Mouse (Mus musculus) midbrain, postnatal 0 days (tissue): ENCODE measurements at regions not wholly inside any gene's neighbourhood (a gene's known extent, or its start where the extent isn't known, plus 50 kb on each side); places are given as distances from the start of the nearest gene placed in this dataset.

Experiments used
- ATAC-seq: fragments of 200-750 bp; cut with Nextera tagmentation; 2 replicates; pipeline ENCODE4 v1.8.0; 2017; ENCODE audit warnings: moderate number of reproducible peaks, mild to moderate bottlenecking, moderate TSS enrichment, moderate library complexity; ENCODE audit not compliant: low FRiP score
- DNase-seq: peaks from one replicate; pipeline ENCODE4 v3.0.0-alpha.2; 2015; ENCODE audit warnings: low spot score
- H3K27ac ChIP-seq: fragments of 300-500 bp; sonication (generic); 2 replicates; pipeline ENCODE4 v1.5.1; 2014; ENCODE audit warnings: low read depth, mild to moderate bottlenecking, low read length, mixed read lengths
- H3K27me3 ChIP-seq: fragments of 300-500 bp; sonication (generic); 2 replicates; pipeline ENCODE4 v1.6.1; 2014; ENCODE audit warnings: low read length, control low read depth, mixed read lengths; ENCODE audit not compliant: insufficient read depth
- H3K36me3 ChIP-seq: fragments of 300-500 bp; sonication (generic); 2 replicates; pipeline ENCODE4 v1.6.1; 2014; ENCODE audit warnings: low read length, control low read depth, mixed read lengths; ENCODE audit not compliant: insufficient read depth
- H3K4me1 ChIP-seq: fragments of 300-500 bp; sonication (generic); 2 replicates; pipeline ENCODE4 v1.6.1; 2014; ENCODE audit warnings: mild to moderate bottlenecking, control low read depth, antibody characterized with exemption, low read length, mixed read lengths; ENCODE audit not compliant: insufficient read depth
- H3K4me2 ChIP-seq: fragments of 300-500 bp; sonication (generic); 2 replicates; pipeline ENCODE4 v1.6.1; 2014; ENCODE audit warnings: low read depth, mild to moderate bottlenecking, low read length, mixed read lengths; ENCODE audit not compliant: poor library complexity, severe bottlenecking
- H3K4me3 ChIP-seq: fragments of 300-500 bp; sonication (generic); 2 replicates; pipeline ENCODE4 v1.5.1; 2014; ENCODE audit warnings: low read depth, mild to moderate bottlenecking, low read length, moderate library complexity
- H3K9ac ChIP-seq: fragments of 300-500 bp; sonication (generic); replicated peaks from 2 replicates; pipeline ENCODE4 v1.6.1; 2014; ENCODE audit warnings: mild to moderate bottlenecking, low read length, moderate library complexity, mixed read lengths; ENCODE audit not compliant: poor library complexity, severe bottlenecking
- H3K9me3 ChIP-seq: fragments of 300-500 bp; sonication (generic); 2 replicates; pipeline ENCODE4 v1.6.1; 2016; ENCODE audit warnings: low read length, control low read depth
- CTCF ChIP-seq: IDR thresholded peaks from 2 replicates; pipeline ENCODE4 v1.5.1; 2016; ENCODE audit warnings: antibody characterized with exemption, mild to moderate bottlenecking
- WGBS: fragments of 180-500 bp; shearing (Covaris S2); extraction: QIAGEN DNeasy Blood & Tissue Kit; methylation state at CpG from one replicate; pipeline ENCODE4 v1.1.7; 2014; 5-methylcytosine and 5-hydroxymethylcytosine counted together

DNA sequence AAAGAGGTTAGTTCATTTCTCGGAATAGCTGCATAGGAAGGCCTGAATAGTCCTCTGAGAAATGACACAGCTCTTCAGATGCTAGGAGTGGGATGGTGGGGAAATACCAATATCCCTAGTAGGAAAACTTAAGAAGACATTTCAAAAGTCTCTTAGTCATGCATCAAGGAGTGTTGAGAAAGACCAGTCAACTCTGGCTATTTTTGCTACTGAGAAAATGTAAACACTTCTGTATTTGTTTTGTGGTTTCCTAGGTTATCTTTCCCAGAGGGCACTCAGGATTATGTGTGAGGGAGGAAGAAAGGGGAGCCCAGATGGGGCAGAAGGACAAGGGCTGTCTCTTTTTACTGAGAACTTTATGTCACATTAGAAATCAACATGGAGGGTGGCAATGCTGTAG lies 367.8 kb upstream of the Thbs1 start:
- no peak for DNase-seq
- ATAC-seq = no peak
- no peak for TF ChIP-seq CTCF
- Histone ChIP-seq H3K4me2 (no peak overlapping the region), H3K27ac (no peak overlapping the region), H3K4me3 (no peak overlapping the region), H3K9me3 (no peaks in the 10 kb centered on the region), H3K27me3 (no peaks in the 10 kb centered on the region), H3K9ac (no peak overlapping the region), H3K36me3 (no peaks in the 10 kb centered on the region), H3K4me1 (no peaks in the 10 kb centered on the region)
- 78% methylated on average over 1 of the region's 1 CpGs for WGBS

GRCm38 (mm10) chr2:117745767-117746166 lies 365.9 kb upstream of the Thbs1 start:
- TF ChIP-seq CTCF = no peak
- Histone ChIP-seq H3K36me3 (no peaks in the 10 kb centered on the region), H3K9me3 (no peaks in the 10 kb centered on the region), H3K9ac (no peak overlapping the region), H3K27ac (no peak overlapping the region), H3K27me3 (no peaks in the 10 kb centered on the region), H3K4me1 (no peaks in the 10 kb centered on the region), H3K4me2 (no peak overlapping the region), H3K4me3 (no peak overlapping the region)
- DNase-seq (no peak), ATAC-seq (no peak)
- WGBS = 54% methylated on average over 2 of the region's 2 CpGs

DNA sequence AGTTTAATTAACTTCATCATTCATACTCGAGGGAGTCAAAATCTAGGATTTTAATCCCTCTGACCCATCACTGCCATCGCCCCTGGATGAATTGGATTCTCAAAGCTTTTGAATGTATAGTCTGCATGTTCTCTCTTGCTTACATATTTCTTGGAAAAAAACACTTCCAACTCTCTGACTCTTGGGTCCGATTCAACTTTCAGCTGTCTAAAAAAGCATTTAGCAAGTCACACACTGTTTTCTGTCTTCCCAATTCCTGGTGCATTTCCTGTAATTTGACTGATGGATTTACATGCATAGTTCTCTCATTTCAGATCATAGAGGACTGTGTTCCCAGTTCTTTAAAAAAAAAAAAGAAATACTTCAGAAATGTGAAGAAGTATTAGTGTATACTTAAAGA lies 364.5 kb upstream of the Thbs1 start:
- H3K4me1 ChIP-seq = no peaks in the 10 kb centered on the region
- DNase-seq (no peak), ATAC-seq (no peak)
- H3K9ac ChIP-seq = no peak overlapping the region
- H3K9me3 ChIP-seq = no peaks in the 10 kb centered on the region
- no peak overlapping the region for H3K4me3 ChIP-seq
- no peak overlapping the region for H3K4me2 ChIP-seq
- no peaks in the 10 kb centered on the region for H3K27me3 ChIP-seq
- H3K36me3 ChIP-seq = no peaks in the 10 kb centered on the region
- no peak for TF ChIP-seq CTCF
- H3K27ac ChIP-seq = no peak overlapping the region
- WGBS = 80% methylated on average over 3 of the region's 3 CpGs

- no peak for DNase-seq
- WGBS = 91% methylated on average over 4 of the region's 4 CpGs
- Histone ChIP-seq H3K9ac (no peak overlapping the region), H3K27ac (no peak overlapping the region), H3K27me3 (no peaks in the 10 kb centered on the region), H3K4me3 (no peak overlapping the region), H3K9me3 (no peaks in the 10 kb centered on the region), H3K4me1 (no peaks in the 10 kb centered on the region), H3K4me2 (no peak overlapping the region), H3K36me3 (no peaks in the 10 kb centered on the region)
- no peak for ATAC-seq
- TF ChIP-seq CTCF = no peak
Observed at GRCm38 (mm10) chr2:117748892-117749291, 362.8 kb upstream of the Thbs1 start.

GRCm38 (mm10) chr2:117759491-117760013 lies 352.1 kb upstream of the Thbs1 start:
- no peaks in the 10 kb centered on the region for H3K27me3 ChIP-seq
- H3K4me2 ChIP-seq = no peak overlapping the region
- TF ChIP-seq CTCF = no peak
- H3K9me3 ChIP-seq = no peaks in the 10 kb centered on the region
- DNase-seq = no peak
- no peak overlapping the region for H3K4me3 ChIP-seq
- H3K27ac ChIP-seq = no peak overlapping the region
- WGBS = 83% methylated on average over 1 of the region's 1 CpGs
- no peak overlapping the region for H3K9ac ChIP-seq
- H3K36me3 ChIP-seq = no peaks in the 10 kb centered on the region
- ATAC-seq = no peak
- H3K4me1 ChIP-seq = no peaks in the 10 kb centered on the region

DNA sequence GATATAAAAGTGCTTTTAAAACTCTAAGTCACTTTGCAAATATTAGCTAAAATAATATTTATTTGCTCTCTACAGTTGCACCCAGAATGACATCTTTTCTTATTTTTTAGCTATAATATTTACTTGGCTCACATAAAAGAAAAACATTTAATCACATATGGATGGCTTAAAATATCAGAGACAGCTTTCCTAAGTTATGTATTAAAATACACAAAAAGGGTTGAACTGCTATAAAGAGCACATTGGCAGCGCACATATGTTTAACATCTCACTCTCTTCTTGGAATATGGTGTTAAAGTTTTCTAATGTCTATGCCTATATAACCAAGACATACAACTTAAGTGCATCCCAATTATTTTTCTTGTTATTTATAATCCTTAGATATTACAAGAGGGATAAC lies 348.0 kb upstream of the Thbs1 start:
- no peak overlapping the region for H3K4me2 ChIP-seq
- DNase-seq (no peak), ATAC-seq (no peak)
- H3K36me3 ChIP-seq = no peaks in the 10 kb centered on the region
- H3K27ac ChIP-seq = no peak overlapping the region
- WGBS = 100% methylated on average over 1 of the region's 1 CpGs
- H3K9me3 ChIP-seq = no peaks in the 10 kb centered on the region
- no peak overlapping the region for H3K9ac ChIP-seq
- H3K27me3 ChIP-seq = no peaks in the 10 kb centered on the region
- TF ChIP-seq CTCF = no peak
- no peaks in the 10 kb centered on the region for H3K4me1 ChIP-seq
- no peak overlapping the region for H3K4me3 ChIP-seq

GRCm38 (mm10) chr2:117765572-117765971 lies 346.1 kb upstream of the Thbs1 start:
- DNase-seq = no peak
- no peak for TF ChIP-seq CTCF

More at GRCm38 (mm10) chr2:117765572-117765971, 346.1 kb upstream of the Thbs1 start:
- no peak for ATAC-seq
- Histone ChIP-seq H3K4me2 (no peak overlapping the region), H3K27ac (no peak overlapping the region), H3K9me3 (no peaks in the 10 kb centered on the region), H3K4me3 (no peak overlapping the region), H3K27me3 (no peaks in the 10 kb centered on the region), H3K36me3 (no peaks in the 10 kb centered on the region), H3K9ac (no peak overlapping the region), H3K4me1 (no peaks in the 10 kb centered on the region)
- 86% methylated on average over 5 of the region's 5 CpGs for WGBS
